Mouse (Mus musculus): ENCODE data around the gene Ptms. TPM values are rescaled to one million over a fixed set of nuclear protein-coding genes. Genes with fewer than 3 reads are reported as not detected.
A peak's percentile ranks its signal among the peaks of the same experiment; 100 is the strongest.

Ptms gene
- polyA plus RNA-seq, 1 experiment from 2014 or later: 218 TPM

GRCm38 (mm10) chr6:124941679-124942078, 21.8 kb upstream of the Ptms start:
- Histone ChIP-seq H3K27ac (no peak overlapping the region), H3K4me1 (no peaks in the 10 kb centered on the region), H3K4me3 (no peak overlapping the region), H3K9me3 (no peaks in the 10 kb centered on the region), H3K36me3 (replicated peaks) (peaks cover 35% of the 10 kb centered on the region), H3K27me3 (ENCODE audit: poor library complexity, severe bottlenecking) (no peaks in the 10 kb centered on the region)
- 96% methylated on average over 1 of the region's 1 CpGs for WGBS
- no peak for DNase-seq (ENCODE audit: extremely low spot score, low spot score)

- DNase-seq (ENCODE audit: extremely low spot score, low spot score): no peak
- Histone ChIP-seq H3K9me3 (no peaks in the 10 kb centered on the region), H3K4me1 (peaks cover 7% of the 10 kb centered on the region; the same call in 1 of the 2 replicates), H3K27ac (no peak overlapping the region), H3K36me3 (replicated peaks) (peaks cover 66% of the 10 kb centered on the region), H3K4me3 (no peak overlapping the region), H3K27me3 (ENCODE audit: poor library complexity, severe bottlenecking) (no peaks in the 10 kb centered on the region)
- 93% methylated on average over 7 of the region's 7 CpGs for WGBS
Measured at GRCm38 (mm10) chr6:124938554-124938953, 18.7 kb upstream of the Ptms start.

GRCm38 (mm10) chr6:124937493-124937892, 17.6 kb upstream of the Ptms start:
- Histone ChIP-seq H3K4me1 (peaks cover 12% of the 10 kb centered on the region), H3K4me3 (no peak overlapping the region), H3K36me3 (replicated peaks) (peaks cover 77% of the 10 kb centered on the region), H3K27me3 (ENCODE audit: poor library complexity, severe bottlenecking) (no peaks in the 10 kb centered on the region), H3K27ac (no peak overlapping the region), H3K9me3 (no peaks in the 10 kb centered on the region)
- no peak for DNase-seq (ENCODE audit: extremely low spot score, low spot score)
- 90% methylated on average over 2 of the region's 2 CpGs for WGBS

GRCm38 (mm10) chr6:124936681-124937080, 16.8 kb upstream of the Ptms start:
- DNase-seq (ENCODE audit: extremely low spot score, low spot score): no peak
- Histone ChIP-seq H3K27me3 (ENCODE audit: poor library complexity, severe bottlenecking) (no peaks in the 10 kb centered on the region), H3K27ac (no peak overlapping the region), H3K36me3 (replicated peaks) (peaks cover 79% of the 10 kb centered on the region), H3K4me1 (peaks cover 20% of the 10 kb centered on the region), H3K4me3 (no peak overlapping the region), H3K9me3 (no peaks in the 10 kb centered on the region)
- WGBS: 87% methylated on average over 1 of the region's 1 CpGs

DNA sequence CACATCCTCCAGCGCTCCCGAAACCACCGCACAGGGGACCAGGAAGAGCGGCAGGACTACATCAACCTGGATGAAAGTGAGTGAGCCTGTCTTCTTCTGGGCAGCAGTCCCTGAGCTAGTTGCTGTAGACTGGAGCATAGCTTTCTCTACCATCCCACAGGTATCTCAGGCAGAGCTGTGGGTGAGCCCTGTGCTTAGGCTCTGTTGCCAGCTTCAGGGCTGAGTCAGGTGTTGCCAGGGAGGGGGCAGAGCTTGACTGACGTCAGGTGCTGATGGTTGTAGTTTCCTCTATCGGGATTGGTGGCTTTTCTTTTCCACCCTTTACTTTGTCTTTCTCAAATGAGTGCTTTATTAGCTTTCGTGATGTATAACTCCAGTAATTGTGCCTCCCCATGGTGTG, 14.8 kb upstream of the Ptms start:
- Histone ChIP-seq H3K4me1 (peaks cover 34% of the 10 kb centered on the region), H3K36me3 (replicated peaks) (peaks cover 74% of the 10 kb centered on the region), H3K27me3 (ENCODE audit: poor library complexity, severe bottlenecking) (no peaks in the 10 kb centered on the region), H3K9me3 (no peaks in the 10 kb centered on the region), H3K27ac (no peak overlapping the region), H3K4me3 (no peak overlapping the region; the same call in 1 of the 2 replicates)
- no peak for DNase-seq (ENCODE audit: extremely low spot score, low spot score)
- WGBS: 94% methylated on average over 7 of the region's 7 CpGs

DNA sequence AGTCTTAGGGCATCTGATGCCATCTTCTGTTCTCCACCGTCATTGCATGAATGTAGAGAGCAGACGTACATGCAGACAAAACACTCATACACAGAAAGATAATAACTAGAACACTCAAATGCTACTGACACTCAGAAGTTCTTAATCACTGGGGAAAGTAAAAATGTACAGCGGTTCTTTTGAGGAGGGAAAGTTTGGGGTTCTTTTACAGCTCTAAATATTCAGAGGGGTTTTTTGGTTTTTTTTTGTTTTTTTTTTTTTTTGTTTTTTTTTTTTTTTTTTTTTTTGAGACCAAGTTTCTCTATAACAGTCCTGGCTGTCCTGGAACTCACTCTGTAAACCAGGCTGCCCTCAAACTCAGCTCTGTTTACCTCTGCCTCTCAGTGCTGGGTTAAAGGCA, 13.2 kb upstream of the Ptms start:
- whole genome bisulfite sequencing: 93% methylated on average over 3 of the region's 3 CpGs
- H3K4me3 ChIP-seq: peak overlapping the region; percentile 95; the same call in 1 of the 2 replicates
- H3K4me1 ChIP-seq: peaks cover 40% of the 10 kb centered on the region
- H3K36me3 ChIP-seq (replicated peaks): peaks cover 58% of the 10 kb centered on the region
- no peak overlapping the region for H3K27ac ChIP-seq
- no peaks in the 10 kb centered on the region for H3K27me3 ChIP-seq (ENCODE audit: poor library complexity, severe bottlenecking)
- H3K9me3 ChIP-seq: no peaks in the 10 kb centered on the region
- DNase-seq (ENCODE audit: extremely low spot score, low spot score): no peak

DNA sequence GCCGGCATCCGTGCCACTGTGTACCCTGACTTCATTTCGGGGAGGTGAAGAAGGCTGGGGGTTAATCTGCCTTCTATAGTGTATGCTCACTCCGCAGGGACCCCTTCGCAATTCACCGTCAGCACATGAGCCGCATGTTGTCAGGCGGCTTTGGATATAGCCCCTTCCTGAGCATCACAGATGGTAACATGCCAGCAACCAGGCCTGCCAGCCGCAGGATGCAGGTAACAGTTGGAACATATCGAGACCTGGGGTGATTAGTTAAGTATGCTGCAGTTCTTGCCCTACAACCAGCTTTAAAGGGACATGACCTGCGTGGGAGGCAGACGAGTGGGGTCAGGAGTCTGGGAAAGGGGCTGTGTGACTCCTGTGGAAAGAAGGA, 12.4 kb upstream of the Ptms start:
- DNase-seq (ENCODE audit: extremely low spot score, low spot score): no peak
- Histone ChIP-seq H3K4me3 (peak overlapping the region; percentile 95), H3K27ac (peak overlapping the region; percentile 97), H3K4me1 (peaks cover 40% of the 10 kb centered on the region), H3K27me3 (ENCODE audit: poor library complexity, severe bottlenecking) (no peaks in the 10 kb centered on the region), H3K9me3 (no peaks in the 10 kb centered on the region), H3K36me3 (replicated peaks) (peaks cover 50% of the 10 kb centered on the region)
- 61% methylated on average over 12 of the region's 12 CpGs for WGBS

- H3K27me3 ChIP-seq (ENCODE audit: poor library complexity, severe bottlenecking): no peaks in the 10 kb centered on the region
- H3K4me1 ChIP-seq: peaks cover 40% of the 10 kb centered on the region
- H3K4me3 ChIP-seq: peak overlapping the region; percentile 95
- H3K9me3 ChIP-seq: no peaks in the 10 kb centered on the region
- DNase-seq (ENCODE audit: extremely low spot score, low spot score): no peak
- WGBS: 1% methylated on average over 48 of the region's 48 CpGs
- H3K27ac ChIP-seq: peak overlapping the region; percentile 97
- peaks cover 44% of the 10 kb centered on the region for H3K36me3 ChIP-seq (replicated peaks)
Measured at GRCm38 (mm10) chr6:124931525-124932313, 11.8 kb upstream of the Ptms start.

GRCm38 (mm10) chr6:124930754-124931524, 11.0 kb upstream of the Ptms start, which contains the start of gene Mlf2:
Mlf2 (plus strand) TSS chr6:124931386.
- no peaks in the 10 kb centered on the region for H3K9me3 ChIP-seq
- peak within 1 kb of the TSS; percentile 97 for H3K27ac ChIP-seq
- H3K4me3 ChIP-seq: peak within 1 kb of the TSS; percentile 95
- H3K36me3 ChIP-seq (replicated peaks): peaks cover 37% of the 10 kb centered on the region
- peak; percentile 98 for DNase-seq (ENCODE audit: extremely low spot score, low spot score)
- peaks cover 42% of the 10 kb centered on the region for H3K4me1 ChIP-seq
- under 1% methylated on average over 61 of the region's 64 CpGs for WGBS
- H3K27me3 ChIP-seq (ENCODE audit: poor library complexity, severe bottlenecking): no peaks in the 10 kb centered on the region

- Histone ChIP-seq H3K9me3 (no peaks in the 10 kb centered on the region), H3K36me3 (replicated peaks) (peaks cover 30% of the 10 kb centered on the region), H3K27ac (peak overlapping the region; percentile 97), H3K4me1 (peaks cover 49% of the 10 kb centered on the region), H3K27me3 (ENCODE audit: poor library complexity, severe bottlenecking) (no peaks in the 10 kb centered on the region), H3K4me3 (peak overlapping the region; percentile 95)
- 25% methylated on average over 1 of the region's 1 CpGs for whole genome bisulfite sequencing
- DNase-seq (ENCODE audit: extremely low spot score, low spot score): no peak
Measured at GRCm38 (mm10) chr6:124930231-124930630, 10.3 kb upstream of the Ptms start.

GRCm38 (mm10) chr6:124925941-124926340, 6.0 kb upstream of the Ptms start:
- no peaks in the 10 kb centered on the region for H3K9me3 ChIP-seq
- H3K36me3 ChIP-seq (replicated peaks): no peaks in the 10 kb centered on the region
- DNase-seq (ENCODE audit: extremely low spot score, low spot score): no peak
- H3K4me3 ChIP-seq: no peak overlapping the region
- H3K27ac ChIP-seq: no peak overlapping the region
- peaks cover 39% of the 10 kb centered on the region for H3K4me1 ChIP-seq
- WGBS: 63% methylated on average over 5 of the region's 5 CpGs
- no peaks in the 10 kb centered on the region for H3K27me3 ChIP-seq (ENCODE audit: poor library complexity, severe bottlenecking)

DNA sequence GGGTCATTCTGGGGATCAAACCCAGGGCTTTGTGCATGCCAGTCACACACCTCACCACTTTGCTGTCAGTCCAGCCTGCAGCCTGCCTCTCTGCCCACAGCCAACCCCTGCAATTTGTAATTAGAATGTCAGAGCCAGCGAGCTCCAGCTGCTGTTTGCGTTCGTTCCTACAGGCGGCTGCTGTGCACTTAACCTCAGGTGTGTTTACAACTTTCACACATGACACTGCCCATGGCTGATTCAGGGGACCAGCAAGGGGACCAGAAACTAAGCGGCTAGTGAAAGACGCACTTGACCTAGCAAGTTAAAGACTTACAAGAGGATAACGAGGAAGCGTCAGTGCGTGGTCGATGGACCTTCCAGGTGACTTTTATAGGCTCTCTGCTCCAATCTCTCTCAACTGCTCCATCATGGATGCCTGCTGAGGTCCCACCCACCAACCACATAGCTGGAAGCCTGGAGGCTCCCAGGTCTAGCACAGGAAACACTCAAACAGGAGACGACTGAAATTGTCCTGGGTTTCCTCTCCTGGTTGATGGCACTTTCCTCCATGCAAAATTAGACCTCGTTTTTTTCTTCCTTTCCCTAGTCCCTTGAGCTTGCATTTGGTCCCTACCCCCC, 5.4 kb upstream of the Ptms start:
- no peaks in the 10 kb centered on the region for H3K9me3 ChIP-seq
- peaks cover 42% of the 10 kb centered on the region for H3K4me1 ChIP-seq
- H3K36me3 ChIP-seq (replicated peaks): no peaks in the 10 kb centered on the region
- H3K4me3 ChIP-seq: no peak overlapping the region
- 0 out of 2 replicates have a peak overlapping the region, but pooled peaks have one; percentile 31 for H3K27ac ChIP-seq
- no peak for DNase-seq (ENCODE audit: extremely low spot score, low spot score)
- no peaks in the 10 kb centered on the region for H3K27me3 ChIP-seq (ENCODE audit: poor library complexity, severe bottlenecking)
- 43% methylated on average over 12 of the region's 12 CpGs for WGBS

All from forebrain, embryonic 10.5 days (tissue).